Mouse (Mus musculus) lung, embryonic 16.5 days (tissue): ENCODE results near the gene Pop7. TPM values are rescaled to one million over a fixed set of nuclear protein-coding genes. Genes with fewer than 3 reads are reported as not detected.

Source experiments
- ATAC-seq: fragments of 200-750 bp; cut with Nextera tagmentation; 2 replicates; pipeline ENCODE4 v1.8.0; 2017; ENCODE audit warnings: low read depth, mild to moderate bottlenecking, moderate library complexity
- H3K27ac ChIP-seq: fragments of 300-500 bp; sonication (generic); 2 replicates; pipeline ENCODE4 v1.5.1; 2014; ENCODE audit warnings: mild to moderate bottlenecking, control low read depth, low read length
- H3K27me3 ChIP-seq: fragments of 300-500 bp; sonication (generic); 2 replicates; pipeline ENCODE4 v1.6.1; 2014; ENCODE audit warnings: low read depth, low read length, mixed read lengths; ENCODE audit not compliant: control insufficient read depth, insufficient read depth
- H3K36me3 ChIP-seq: fragments of 300-500 bp; sonication (generic); 2 replicates; pipeline ENCODE4 v1.6.1; 2014; ENCODE audit warnings: low read length; ENCODE audit not compliant: control insufficient read depth, insufficient read depth
- H3K4me1 ChIP-seq: fragments of 300-500 bp; sonication (generic); replicated peaks from 2 replicates; pipeline ENCODE4 v1.6.1; 2014; ENCODE audit warnings: low read length, mixed read lengths; ENCODE audit not compliant: control insufficient read depth, insufficient read depth
- H3K4me2 ChIP-seq: fragments of 300-500 bp; sonication (generic); 2 replicates; pipeline ENCODE4 v1.6.1; 2014; ENCODE audit warnings: low read depth, low read length, control low read depth
- H3K4me3 ChIP-seq: fragments of 300-500 bp; sonication (generic); 2 replicates; pipeline ENCODE4 v1.5.1; 2014; ENCODE audit warnings: mild to moderate bottlenecking, low read length, control low read depth
- H3K9ac ChIP-seq: fragments of 300-500 bp; sonication (generic); 2 replicates; pipeline ENCODE4 v1.6.1; 2014; ENCODE audit warnings: low read length, control low read depth
- H3K9me3 ChIP-seq: fragments of 300-500 bp; sonication (generic); 2 replicates; pipeline ENCODE4 v1.6.1; 2016; ENCODE audit warnings: low read length; ENCODE audit not compliant: control insufficient read depth
- WGBS: fragments of 180-500 bp; shearing (Covaris S2); extraction: QIAGEN DNeasy Blood & Tissue Kit; methylation state at CpG from one replicate; pipeline ENCODE4 v1.1.7; 2014; 5-methylcytosine and 5-hydroxymethylcytosine counted together
- polyA plus RNA-seq: library from polyadenylated mRNA; unstranded; fragments of >200 nt; fragmentation: Nextera tagmentation; extraction: Ambion mirVana; gene quantifications from 2 replicates; pipeline ENCODE4 v1.2.1, GENCODE M21; 2015

Gene Pop7
- 50.4 and 54.4 TPM in 2 replicates for polyA plus RNA-seq

GRCm38 (mm10) chr5:137501709-137502666 lies at the start of gene Pop7:
TSS of gene Pop7 (minus strand) at chr5:137502518.
- H3K27ac ChIP-seq, result peak within 1 kb of the TSS; percentile 97
- peak within 1 kb of the TSS; percentile 65 for H3K4me3 ChIP-seq
- H3K9me3 ChIP-seq, result no peaks in the 10 kb centered on the region
- H3K4me1 ChIP-seq, result peaks cover 11% of the 10 kb centered on the region
- peak within 1 kb of the TSS; percentile 85 for H3K4me2 ChIP-seq
- ATAC-seq, result peak; percentile 97
- H3K36me3 ChIP-seq, result no peaks in the 10 kb centered on the region
- under 1% methylated on average over 63 of the region's 64 CpGs for WGBS
- H3K9ac ChIP-seq, result peak within 1 kb of the TSS; percentile 88
- H3K27me3 ChIP-seq, result no peaks in the 10 kb centered on the region

- no peaks in the 10 kb centered on the region for H3K9me3 ChIP-seq
- H3K27me3 ChIP-seq, result peaks cover 7% of the 10 kb centered on the region
- 68% methylated on average over 5 of the region's 5 CpGs for WGBS
- no peak for ATAC-seq
- H3K4me3 ChIP-seq, result no peak overlapping the region
- H3K27ac ChIP-seq, result no peak overlapping the region
- H3K9ac ChIP-seq, result no peak overlapping the region
- H3K4me2 ChIP-seq, result no peak overlapping the region
- no peaks in the 10 kb centered on the region for H3K36me3 ChIP-seq
- H3K4me1 ChIP-seq, result no peaks in the 10 kb centered on the region
Measured at GRCm38 (mm10) chr5:137551119-137551518, 48.8 kb upstream of the Pop7 start.

DNA sequence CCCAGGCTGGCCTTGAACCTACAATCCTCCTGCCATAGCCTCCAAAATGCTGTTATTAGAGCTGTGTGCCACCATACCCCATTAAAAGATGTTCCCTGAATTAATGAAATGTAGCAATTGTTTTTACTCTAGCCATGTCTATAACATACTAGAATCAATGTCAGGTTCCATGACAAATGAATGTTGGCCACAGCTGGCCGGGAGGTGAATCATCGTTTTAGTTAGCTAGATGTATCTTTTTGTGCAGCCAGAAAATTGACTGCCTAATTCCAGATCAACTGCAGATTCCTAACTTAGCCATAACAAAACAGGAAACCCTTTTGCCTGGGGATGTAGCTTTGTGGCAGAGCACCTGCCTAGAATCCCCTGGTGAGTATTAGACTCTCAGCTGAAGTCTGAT lies 47.5 kb upstream of the Pop7 start:
- no peak for ATAC-seq
- Histone ChIP-seq H3K27ac (no peak overlapping the region), H3K4me3 (no peak overlapping the region), H3K4me1 (no peaks in the 10 kb centered on the region), H3K9me3 (no peaks in the 10 kb centered on the region), H3K27me3 (peaks cover 7% of the 10 kb centered on the region), H3K9ac (no peak overlapping the region), H3K4me2 (no peak overlapping the region), H3K36me3 (no peaks in the 10 kb centered on the region)
- WGBS, result 67% methylated on average over 2 of the region's 2 CpGs

DNA sequence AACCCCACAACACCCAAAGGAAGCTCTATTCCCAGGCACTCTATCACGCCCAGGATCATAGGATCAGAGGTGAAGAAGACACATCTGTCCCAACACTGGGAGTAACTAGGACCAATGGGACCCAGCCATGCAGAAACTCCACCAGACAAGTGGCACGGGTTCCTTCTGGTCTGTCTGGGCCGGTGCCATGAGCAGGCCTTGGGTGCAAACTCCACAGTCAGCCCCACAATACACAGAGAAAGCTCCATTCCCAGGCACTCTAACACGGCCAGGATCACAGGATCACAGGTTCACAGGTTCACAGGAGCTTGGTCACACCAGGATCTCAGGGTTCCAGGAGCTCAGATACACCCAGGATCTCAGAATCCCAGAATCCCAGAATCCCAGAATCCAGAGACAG lies 43.3 kb upstream of the Pop7 start:
- H3K4me2 ChIP-seq, result no peak overlapping the region
- no peak overlapping the region for H3K27ac ChIP-seq
- no peak overlapping the region for H3K4me3 ChIP-seq
- H3K4me1 ChIP-seq, result no peaks in the 10 kb centered on the region
- H3K36me3 ChIP-seq, result no peaks in the 10 kb centered on the region
- H3K9ac ChIP-seq, result no peak overlapping the region
- 67% methylated on average over 4 of the region's 4 CpGs for WGBS
- no peak for ATAC-seq
- H3K9me3 ChIP-seq, result no peaks in the 10 kb centered on the region
- no peaks in the 10 kb centered on the region for H3K27me3 ChIP-seq

GRCm38 (mm10) chr5:137544926-137545325 lies 42.6 kb upstream of the Pop7 start:
- WGBS, result 61% methylated on average over 6 of the region's 6 CpGs
- Histone ChIP-seq H3K9me3 (no peaks in the 10 kb centered on the region), H3K4me1 (no peaks in the 10 kb centered on the region), H3K4me3 (no peak overlapping the region), H3K36me3 (no peaks in the 10 kb centered on the region), H3K4me2 (no peak overlapping the region), H3K27ac (no peak overlapping the region), H3K9ac (no peak overlapping the region), H3K27me3 (no peaks in the 10 kb centered on the region)
- ATAC-seq, result no peak

DNA sequence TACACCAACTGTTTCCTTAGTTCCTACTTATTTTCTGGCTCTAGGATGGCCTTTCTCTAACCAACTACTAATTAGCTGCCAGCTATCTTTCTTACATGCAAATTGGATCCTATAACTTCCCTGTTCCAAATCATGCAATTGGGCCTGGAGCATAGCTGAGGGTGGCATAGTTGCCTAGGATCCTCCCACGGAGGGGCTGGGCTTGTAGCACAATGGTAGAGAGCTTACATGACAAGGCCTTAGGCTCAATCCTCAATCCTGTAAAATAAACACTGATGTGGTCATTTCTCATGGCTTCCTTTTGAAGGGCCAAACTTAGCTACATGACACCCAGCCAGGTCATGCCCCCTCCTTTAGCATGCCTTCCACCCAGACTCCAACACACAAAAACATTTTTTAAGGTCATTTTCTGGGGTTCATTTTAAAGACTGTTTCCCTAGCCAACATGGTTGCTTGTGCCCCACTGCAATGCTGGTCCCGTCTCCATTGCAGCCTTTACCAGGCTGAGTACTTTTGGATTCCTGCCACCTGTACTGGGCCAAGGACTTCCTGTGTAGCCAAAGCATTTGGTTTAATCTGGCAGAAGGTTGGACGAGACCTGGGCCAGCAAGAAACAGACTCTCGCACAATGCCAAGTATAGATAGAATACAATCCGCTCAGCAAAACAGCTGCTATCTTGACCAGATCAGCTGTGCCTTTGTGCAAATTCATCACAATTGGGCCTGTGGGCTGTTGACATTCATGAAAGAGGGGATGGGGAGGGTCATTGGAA lies 39.6 kb upstream of the Pop7 start:
- 48% methylated on average over 5 of the region's 5 CpGs for WGBS
- ATAC-seq, result no peak

GRCm38 (mm10) chr5:137540991-137541390 lies 38.7 kb upstream of the Pop7 start:
- Histone ChIP-seq H3K4me3 (no peak overlapping the region), H3K4me1 (no peaks in the 10 kb centered on the region; the same call in 1 of the 2 replicates), H3K36me3 (no peaks in the 10 kb centered on the region), H3K27ac (no peak overlapping the region), H3K9me3 (no peaks in the 10 kb centered on the region), H3K4me2 (no peak overlapping the region), H3K9ac (no peak overlapping the region), H3K27me3 (no peaks in the 10 kb centered on the region)
- 71% methylated on average over 6 of the region's 6 CpGs for WGBS
- ATAC-seq, result no peak

More for the DNA sequence above, 39.6 kb upstream of the Pop7 start:
- Histone ChIP-seq H3K27me3 (no peaks in the 10 kb centered on the region), H3K36me3 (no peaks in the 10 kb centered on the region), H3K9ac (no peak overlapping the region), H3K27ac (no peak overlapping the region), H3K4me3 (no peak overlapping the region), H3K4me2 (no peak overlapping the region), H3K4me1 (no peaks in the 10 kb centered on the region; the same call in 1 of the 2 replicates), H3K9me3 (no peaks in the 10 kb centered on the region)

DNA sequence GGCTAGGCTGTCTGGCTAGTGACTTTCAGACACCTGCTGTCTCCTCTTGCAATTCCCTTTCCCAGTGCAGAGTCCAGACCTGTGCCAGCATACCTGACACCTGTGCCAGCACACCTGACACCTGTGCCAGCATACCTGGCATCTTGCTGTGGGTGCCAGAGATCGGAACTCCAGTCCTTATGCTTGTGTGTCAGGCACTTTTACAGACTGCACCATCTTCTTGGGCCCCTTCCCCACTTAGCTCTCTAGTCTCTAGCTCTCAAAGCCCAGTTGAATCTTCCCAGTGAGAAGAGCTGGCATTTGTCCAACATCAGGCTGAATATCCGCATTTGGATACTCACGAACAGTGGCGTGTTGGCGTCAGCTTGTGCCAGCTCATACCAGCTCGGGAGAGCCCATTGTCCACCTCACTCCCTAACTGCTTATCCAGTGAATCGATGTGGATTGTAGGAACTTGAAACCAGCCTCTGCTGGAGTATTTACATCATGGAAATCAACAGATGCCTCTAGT lies 37.0 kb upstream of the Pop7 start:
- Histone ChIP-seq H3K27ac (no peak overlapping the region), H3K9ac (no peak overlapping the region), H3K9me3 (no peaks in the 10 kb centered on the region), H3K27me3 (no peaks in the 10 kb centered on the region), H3K4me1 (no peaks in the 10 kb centered on the region; the same call in 1 of the 2 replicates), H3K4me3 (no peak overlapping the region), H3K4me2 (no peak overlapping the region), H3K36me3 (no peaks in the 10 kb centered on the region)
- WGBS, result 38% methylated on average over 7 of the region's 7 CpGs
- ATAC-seq, result 0 out of 2 replicates have a peak, but pooled peaks have one; percentile 6

GRCm38 (mm10) chr5:137537461-137537860 lies 35.1 kb upstream of the Pop7 start:
- 51% methylated on average over 4 of the region's 4 CpGs for WGBS
- no peaks in the 10 kb centered on the region for H3K36me3 ChIP-seq

More at GRCm38 (mm10) chr5:137537461-137537860, 35.1 kb upstream of the Pop7 start:
- Histone ChIP-seq H3K9me3 (no peaks in the 10 kb centered on the region), H3K4me2 (no peak overlapping the region), H3K9ac (no peak overlapping the region), H3K27me3 (no peaks in the 10 kb centered on the region), H3K4me3 (no peak overlapping the region), H3K27ac (no peak overlapping the region), H3K4me1 (no peaks in the 10 kb centered on the region; the same call in 1 of the 2 replicates)
- no peak for ATAC-seq
